Mouse (Mus musculus) thymus, postnatal 25 days (tissue): Measurements from ENCODE around the gene Prtn3.

Experiments
- DNase-seq: peaks from one replicate; pipeline ENCODE4 v3.0.0; 2022

Gene Prtn3

GRCm38 (mm10) chr10:79912412-79912811 is 38.1 kb downstream of the Prtn3 start:
- DNase-seq: no peak

DNA sequence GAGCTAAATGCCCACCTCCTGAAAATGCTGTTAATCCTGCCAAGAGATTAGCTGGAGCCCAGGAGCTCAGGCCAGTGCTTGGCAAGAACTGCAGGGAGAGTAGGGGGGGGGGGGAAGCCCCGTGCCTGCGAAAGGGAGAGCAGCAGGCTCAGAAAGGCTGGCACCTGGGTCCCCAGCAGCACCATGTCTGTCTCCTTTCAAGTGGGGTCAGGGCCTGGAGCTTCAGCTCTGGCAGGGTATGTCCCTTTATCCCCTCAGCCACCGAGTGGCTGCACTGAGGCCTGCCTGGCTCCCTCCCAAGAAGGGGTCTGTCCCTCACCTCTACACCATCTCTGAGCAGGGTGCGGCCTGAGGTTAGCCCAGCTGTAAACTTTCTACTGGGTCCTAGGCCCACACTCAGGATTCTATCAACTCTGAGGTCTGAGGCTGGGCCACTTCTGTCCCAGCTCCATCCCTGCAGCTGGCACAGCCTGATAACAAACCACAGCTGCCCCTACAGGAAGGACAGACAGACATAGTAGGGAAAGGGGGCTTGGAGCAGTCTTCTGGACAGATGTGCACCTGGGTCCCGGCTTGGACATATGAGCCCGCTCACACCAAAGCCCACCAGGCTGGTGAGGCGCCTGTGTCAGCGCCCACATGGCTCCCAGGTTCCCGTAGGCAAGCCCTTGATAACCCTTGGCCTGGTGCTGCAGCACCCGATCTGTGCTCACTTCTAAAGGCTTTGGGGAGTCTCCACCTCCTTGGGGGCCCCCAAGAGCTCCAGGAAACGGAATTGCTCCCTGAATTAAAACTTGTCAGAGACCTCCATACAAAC is 40.1 kb downstream of the Prtn3 start:
- no peak for DNase-seq

DNA sequence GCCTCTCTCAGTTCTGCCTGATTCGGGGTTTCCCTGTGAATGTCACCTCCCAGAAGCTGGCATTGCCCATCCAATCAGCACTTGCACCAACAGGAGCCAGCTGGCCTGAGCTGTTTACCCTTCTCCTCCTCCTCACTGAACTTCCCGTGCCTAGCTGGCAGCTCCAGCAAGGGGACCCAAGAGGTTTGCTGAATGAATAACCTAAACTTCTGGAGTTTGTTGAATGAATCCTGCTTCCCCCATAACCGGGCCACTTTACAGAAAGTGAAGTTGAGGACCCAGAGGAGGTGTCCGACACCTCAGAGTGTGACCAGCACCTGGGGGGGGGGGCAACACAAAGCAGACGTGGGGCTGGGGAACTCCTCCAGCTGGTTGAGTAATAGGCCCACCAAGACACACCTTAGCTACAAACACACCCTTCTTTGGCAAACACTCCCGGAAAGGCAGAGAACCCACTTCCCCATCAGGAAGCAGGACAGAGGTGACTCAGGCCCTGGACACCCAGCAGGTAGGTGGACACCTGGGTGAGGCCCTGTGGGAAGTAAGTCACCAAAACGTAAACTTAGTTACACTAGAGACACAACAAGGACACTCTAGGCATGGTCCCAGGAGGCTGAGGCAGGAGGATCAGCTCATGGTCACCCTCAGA is 40.8 kb downstream of the Prtn3 start:
- no peak for DNase-seq

GRCm38 (mm10) chr10:79916081-79916480 is 41.8 kb downstream of the Prtn3 start:
- no peak for DNase-seq

GRCm38 (mm10) chr10:79916808-79917531 is 42.7 kb downstream of the Prtn3 start, which contains the start of gene Kiss1r:
Gene Kiss1r (plus strand): TSS chr10:79916971.
- DNase-seq: peak; percentile 89

DNA sequence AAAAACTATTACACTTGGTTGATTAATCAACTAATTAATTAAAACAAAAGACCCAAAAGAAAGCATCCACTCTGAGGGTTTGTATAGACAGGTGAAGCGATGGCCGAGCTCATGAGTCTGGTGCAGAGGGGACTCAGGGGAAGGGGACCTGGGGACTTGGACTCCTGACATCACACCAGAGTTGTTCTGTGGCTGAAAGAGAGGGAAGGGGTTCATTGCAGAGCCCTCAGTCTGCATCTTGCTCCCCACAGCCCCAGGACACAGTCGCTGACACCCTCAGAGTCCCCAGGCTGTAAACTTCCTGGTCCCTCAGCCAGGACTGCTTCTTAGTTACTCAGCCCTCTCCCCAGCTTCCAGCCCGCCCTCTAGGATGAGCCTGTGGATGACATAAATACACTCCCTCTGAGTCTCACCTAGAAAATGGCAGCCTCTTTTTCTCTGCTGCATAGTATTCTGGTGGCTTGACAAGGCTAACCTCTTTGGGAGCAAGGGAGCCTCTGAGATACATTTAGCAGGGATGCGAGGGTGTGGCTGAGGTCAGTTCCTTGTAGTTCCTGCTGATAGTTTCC is 43.3 kb downstream of the Prtn3 start:
- no peak for DNase-seq

DNA sequence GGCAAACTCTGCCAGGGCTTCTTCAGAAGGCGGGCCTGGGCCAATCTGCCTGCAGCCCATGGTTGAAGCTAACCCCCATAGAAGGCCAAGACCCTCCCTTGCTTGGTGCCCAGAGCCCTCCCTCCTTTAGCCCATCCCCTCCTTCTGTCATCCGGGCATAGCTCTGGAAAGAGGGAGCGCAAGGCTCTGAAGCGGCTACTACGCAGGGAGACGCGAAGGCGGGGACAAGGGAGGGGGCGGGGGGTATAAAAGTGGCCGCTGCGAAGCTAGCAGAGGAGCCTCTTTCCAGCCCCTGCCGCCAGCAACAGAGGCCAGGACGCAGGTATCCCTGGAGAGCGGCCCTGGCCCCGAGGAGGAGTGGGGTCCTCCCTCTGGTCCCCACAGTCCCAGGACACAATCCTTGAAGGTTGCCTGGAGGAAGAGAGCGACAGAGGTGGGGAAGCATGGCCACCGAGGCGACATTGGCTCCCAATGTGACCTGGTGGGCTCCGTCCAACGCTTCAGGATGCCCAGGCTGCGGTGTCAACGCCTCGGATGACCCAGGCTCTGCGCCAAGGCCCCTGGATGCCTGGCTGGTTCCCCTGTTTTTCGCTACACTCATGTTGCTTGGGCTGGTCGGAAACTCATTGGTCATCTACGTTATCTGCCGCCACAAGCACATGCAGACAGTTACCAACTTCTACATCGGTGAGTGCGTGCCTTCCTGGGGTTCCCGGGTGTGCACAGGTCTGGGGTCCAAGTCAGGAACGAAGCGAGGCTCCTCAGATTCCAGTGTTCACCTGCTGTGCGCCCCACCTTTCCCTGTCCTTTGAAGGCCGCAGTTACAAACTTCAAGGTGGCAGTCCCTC is 44.2 kb downstream of the Prtn3 start:
- DNase-seq: no peak

DNA sequence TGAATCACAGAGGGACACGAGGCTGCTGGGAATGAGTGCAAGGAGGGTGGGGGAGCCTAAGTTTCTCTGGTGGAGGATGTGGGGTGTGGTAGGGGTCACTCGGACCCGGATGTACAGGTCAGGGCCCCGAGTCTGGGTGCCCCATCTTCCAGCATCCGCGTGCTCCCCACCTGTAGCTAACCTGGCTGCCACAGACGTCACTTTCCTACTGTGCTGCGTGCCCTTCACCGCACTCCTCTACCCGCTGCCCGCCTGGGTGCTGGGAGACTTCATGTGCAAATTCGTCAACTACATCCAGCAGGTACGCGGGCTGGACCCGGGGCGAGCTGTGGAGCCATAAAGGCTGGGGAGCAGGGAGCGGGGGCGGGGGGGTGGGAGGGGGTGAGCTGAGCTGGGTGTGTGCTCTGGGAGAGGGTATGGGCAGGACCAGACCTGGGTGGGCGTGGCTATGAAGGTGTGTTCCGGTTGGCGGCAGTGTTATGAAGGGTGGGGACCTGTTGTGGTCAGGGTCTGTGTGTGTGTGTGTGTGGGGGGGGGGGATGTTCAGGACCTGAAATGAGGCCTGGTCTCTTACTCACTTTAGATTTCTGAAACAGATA is 45.1 kb downstream of the Prtn3 start:
- peak; percentile 25 for DNase-seq

DNA sequence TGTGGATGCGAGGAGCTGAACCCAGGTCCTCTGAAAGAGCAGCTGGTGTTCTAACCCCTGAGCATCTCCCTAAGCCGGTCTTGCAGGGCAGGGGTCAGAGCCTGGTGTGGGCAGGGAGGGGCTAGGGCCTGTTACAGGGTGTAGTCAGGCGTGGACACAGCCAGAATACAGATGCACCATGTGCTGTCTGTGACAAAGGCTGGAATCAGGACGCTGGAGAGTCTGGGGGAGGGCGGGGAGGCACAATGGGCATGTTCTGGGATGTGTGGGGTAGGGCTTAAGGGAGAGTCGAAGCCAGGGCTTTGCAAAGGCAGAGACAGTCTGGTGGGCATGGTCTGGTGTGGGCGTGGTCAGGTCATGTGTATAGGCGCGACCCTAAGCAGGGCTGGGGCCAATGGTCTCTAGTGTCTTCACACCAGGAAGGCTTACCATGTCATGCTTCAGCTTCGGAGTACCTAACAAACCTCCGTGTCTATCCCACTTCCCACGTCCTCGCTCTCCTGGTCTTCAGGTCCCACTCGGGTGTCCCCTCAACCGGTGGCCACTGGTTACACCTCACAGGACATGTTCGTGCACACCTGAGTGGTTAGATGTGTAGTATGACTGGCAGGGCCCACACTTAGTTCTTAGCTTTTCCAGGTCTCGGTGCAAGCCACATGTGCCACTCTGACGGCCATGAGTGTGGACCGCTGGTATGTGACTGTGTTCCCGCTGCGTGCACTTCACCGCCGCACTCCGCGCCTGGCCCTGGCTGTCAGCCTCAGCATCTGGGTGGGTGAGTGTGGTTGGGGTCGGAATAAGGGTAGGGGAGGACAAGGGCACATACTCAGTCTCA is 46.0 kb downstream of the Prtn3 start:
- no peak for DNase-seq

- DNase-seq: peak; percentile 23
Observed at GRCm38 (mm10) chr10:79920958-79921535, 46.8 kb downstream of the Prtn3 start, which contains the start of gene R3hdm4. Gene R3hdm4 (minus strand): TSS chr10:79921208.

DNA sequence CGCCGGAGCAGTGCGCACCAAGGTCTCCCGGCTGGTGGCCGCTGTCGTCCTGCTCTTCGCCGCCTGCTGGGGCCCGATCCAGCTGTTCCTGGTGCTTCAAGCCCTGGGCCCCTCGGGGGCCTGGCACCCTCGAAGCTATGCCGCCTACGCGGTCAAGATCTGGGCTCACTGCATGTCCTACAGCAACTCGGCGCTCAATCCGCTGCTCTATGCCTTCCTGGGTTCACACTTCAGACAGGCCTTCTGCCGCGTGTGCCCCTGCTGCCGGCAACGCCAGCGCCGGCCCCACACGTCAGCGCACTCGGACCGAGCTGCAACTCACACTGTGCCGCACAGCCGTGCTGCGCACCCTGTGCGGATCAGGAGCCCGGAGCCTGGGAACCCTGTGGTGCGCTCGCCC is 47.3 kb downstream of the Prtn3 start:
- DNase-seq: no peak

GRCm38 (mm10) chr10:79924998-79925784 is 50.9 kb downstream of the Prtn3 start:
- peak; percentile 96 for DNase-seq

GRCm38 (mm10) chr10:79925785-79926490 is 51.7 kb downstream of the Prtn3 start:
- peak; percentile 55 for DNase-seq

DNA sequence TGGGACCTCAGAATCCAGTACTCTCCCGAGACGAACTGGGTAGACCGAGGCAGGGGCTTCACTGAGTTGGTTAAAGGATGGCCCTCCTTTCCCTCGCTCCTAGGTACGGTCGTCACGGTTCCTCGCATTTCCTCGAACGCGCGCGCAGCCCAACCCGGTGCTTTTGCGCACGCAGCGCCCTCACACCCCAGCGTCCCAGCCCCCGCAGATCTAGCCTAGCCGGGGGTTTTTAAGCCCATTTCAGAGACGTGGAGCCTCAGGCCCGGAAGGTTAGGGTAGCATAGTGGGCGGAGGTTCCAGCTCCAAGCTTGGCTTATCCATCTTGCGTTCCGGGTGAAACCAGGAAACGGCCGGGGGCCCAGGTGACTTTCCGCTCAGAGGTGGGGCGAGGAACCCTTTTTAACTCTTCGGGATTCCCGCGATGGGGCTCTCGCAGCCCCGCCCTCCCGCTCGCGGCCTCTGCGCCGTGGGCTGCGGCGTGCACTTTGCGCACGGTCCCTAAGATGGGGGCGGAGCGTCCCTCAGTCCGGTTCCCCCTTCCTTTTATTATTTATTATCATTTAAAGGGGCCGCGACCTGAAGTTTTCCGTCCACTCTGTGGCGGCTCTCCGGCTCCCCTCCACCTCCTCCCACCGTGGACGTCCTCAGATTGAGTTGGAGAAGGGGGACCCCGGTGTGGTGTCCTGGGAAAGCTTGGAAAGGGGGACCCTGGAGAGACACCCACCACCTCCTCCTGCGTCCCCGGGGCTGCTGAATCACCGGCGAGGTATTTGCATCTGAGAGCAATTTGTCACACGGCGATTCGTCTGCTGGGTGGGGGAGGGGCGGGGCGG is 52.4 kb downstream of the Prtn3 start, which contains the start of gene Arid3a:
TSS of gene Arid3a (plus strand) at position 553 of the 833 bp plus-strand sequence.
- peak; percentile 92 for DNase-seq

GRCm38 (mm10) chr10:79927324-79928029 is 53.2 kb downstream of the Prtn3 start:
- DNase-seq: peak; percentile 86

DNA sequence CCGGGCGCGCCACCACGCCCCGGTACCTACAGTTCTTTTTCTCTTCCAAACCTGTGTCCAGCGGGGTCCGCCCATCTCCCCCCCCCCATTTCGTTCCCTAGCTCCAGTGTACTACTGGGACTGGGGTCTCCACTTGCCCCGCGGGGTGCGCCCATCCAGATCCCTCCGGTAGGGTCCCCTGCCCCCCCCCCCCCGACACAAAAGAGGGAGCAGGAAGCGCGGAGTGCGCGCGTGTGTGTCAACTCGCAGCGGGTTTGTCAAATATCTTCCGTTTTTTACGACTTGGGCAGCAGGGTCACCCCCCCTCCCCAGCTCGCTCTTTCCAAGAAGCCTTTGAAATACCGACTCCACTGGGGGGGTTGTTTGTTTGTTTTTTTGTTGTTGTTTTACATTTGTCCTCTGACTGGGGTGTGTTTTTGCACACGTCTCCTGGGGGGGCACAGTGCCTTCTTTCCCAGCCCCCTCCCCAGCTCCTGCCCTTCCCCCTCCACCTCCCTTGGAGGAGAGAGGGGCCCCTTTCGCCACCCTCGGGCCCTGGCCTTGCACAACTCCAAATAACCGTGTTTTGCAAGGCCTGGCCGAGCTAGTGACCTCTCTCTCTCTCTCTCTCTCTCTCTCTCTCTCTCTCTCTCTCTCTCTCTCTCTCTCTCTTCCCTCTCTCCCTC is 53.9 kb downstream of the Prtn3 start:
- peak; percentile 40 for DNase-seq
